Mouse (Mus musculus) liver, embryonic 14.5 days (tissue): ENCODE results near the gene Tbc1d22a. TPM values are rescaled to one million over a fixed set of nuclear protein-coding genes. Genes with fewer than 3 reads are reported as not detected.

Source experiments
- ATAC-seq: fragments of 200-750 bp; cut with Nextera tagmentation; 2 replicates; pipeline ENCODE4 v1.8.0; 2017; ENCODE audit warnings: moderate number of reproducible peaks, mild to moderate bottlenecking, moderate library complexity; ENCODE audit not compliant: insufficient read depth
- DNase-seq, 3 experiments: peaks; one replicate each; pipeline ENCODE4 v3.0.0-alpha.2; 2012 to 2013; ENCODE audit warnings: low read depth in 3 of 3, low spot score in 3 of 3
- H3K27ac ChIP-seq: fragments of 300-500 bp; sonication (generic); 2 replicates; pipeline ENCODE4 v1.5.1; 2014; ENCODE audit warnings: moderate library complexity, mild to moderate bottlenecking, control low read depth, inconsistent platforms
- H3K27me3 ChIP-seq: fragments of 300-500 bp; sonication (generic); 2 replicates; pipeline ENCODE4 v1.6.1; 2014; ENCODE audit warnings: mild to moderate bottlenecking, low read length, moderate library complexity; ENCODE audit not compliant: control insufficient read depth, insufficient read depth
- H3K36me3 ChIP-seq: fragments of 300-500 bp; sonication (generic); replicated peaks from 2 replicates; pipeline ENCODE4 v1.6.1; 2014; ENCODE audit warnings: low read depth; ENCODE audit not compliant: control insufficient read depth, insufficient read depth
- H3K4me1 ChIP-seq, 2 experiments: fragments of 200-500 bp in 1 of 2; fragments of 300-500 bp in 1 of 2; sonication (generic) in 1 of 2; replicated peaks; 2 replicates each; pipeline ENCODE4 v1.6.1; 2012 to 2014; ENCODE audit warnings: antibody characterized with exemption in 1 of 2, inconsistent platforms in 1 of 2, low read length in 1 of 2; ENCODE audit not compliant: control insufficient read depth in 2 of 2, insufficient read depth in 2 of 2
- H3K4me2 ChIP-seq: fragments of 300-500 bp; sonication (generic); 2 replicates; pipeline ENCODE4 v1.6.1; 2014; ENCODE audit warnings: low read depth, mild to moderate bottlenecking, control low read depth, moderate library complexity
- H3K4me3 ChIP-seq, 2 experiments: fragments of 200-500 bp in 1 of 2; fragments of 300-500 bp in 1 of 2; sonication (generic) in 1 of 2; 2 replicates each; pipeline ENCODE4 v1.5.1; 2012 to 2014; ENCODE audit warnings: low read depth in 2 of 2, low read length in 2 of 2, mild to moderate bottlenecking in 2 of 2, control low read depth in 1 of 2, inconsistent platforms in 1 of 2, moderate library complexity in 1 of 2; ENCODE audit not compliant: insufficient read depth in 1 of 2
- H3K9ac ChIP-seq: fragments of 300-500 bp; sonication (generic); replicated peaks from 2 replicates; pipeline ENCODE4 v1.6.1; 2014; ENCODE audit warnings: mild to moderate bottlenecking, control low read depth, moderate library complexity
- H3K9me3 ChIP-seq: fragments of 300-500 bp; sonication (generic); 2 replicates; pipeline ENCODE4 v1.6.1; 2016; ENCODE audit warnings: low read length, mixed read lengths; ENCODE audit not compliant: control insufficient read depth
- CTCF ChIP-seq: IDR thresholded peaks from 2 replicates; pipeline ENCODE4 v1.5.1; 2016; ENCODE audit warnings: antibody characterized with exemption, low read depth, control low read depth
- EP300 ChIP-seq: IDR thresholded peaks from 2 replicates; pipeline ENCODE4 v1.6.1; 2016; ENCODE audit warnings: antibody characterized with exemption, low read depth
- WGBS: fragments of 180-500 bp; shearing (Covaris S2); extraction: QIAGEN DNeasy Blood & Tissue Kit; methylation state at CpG from one replicate; pipeline ENCODE4 v1.1.7; 2014; ENCODE audit not compliant: insufficient replicate concordance; 5-methylcytosine and 5-hydroxymethylcytosine counted together
- polyA plus RNA-seq, 2 experiments: library from polyadenylated mRNA; depleted of rRNA in 1 of 2; stranded (reverse) in 1 of 2; unstranded in 1 of 2; fragments of >200 nt; fragmentation: Nextera tagmentation in 1 of 2; extraction: Ambion mirVana in 1 of 2; gene quantifications; 2 replicates each; pipeline versions ENCODE4 v1.2.1 to v1.2.3; 2012 to 2014

Gene Tbc1d22a
- polyA plus RNA-seq, 2 experiments, result 4.1 to 6.4 TPM

DNA sequence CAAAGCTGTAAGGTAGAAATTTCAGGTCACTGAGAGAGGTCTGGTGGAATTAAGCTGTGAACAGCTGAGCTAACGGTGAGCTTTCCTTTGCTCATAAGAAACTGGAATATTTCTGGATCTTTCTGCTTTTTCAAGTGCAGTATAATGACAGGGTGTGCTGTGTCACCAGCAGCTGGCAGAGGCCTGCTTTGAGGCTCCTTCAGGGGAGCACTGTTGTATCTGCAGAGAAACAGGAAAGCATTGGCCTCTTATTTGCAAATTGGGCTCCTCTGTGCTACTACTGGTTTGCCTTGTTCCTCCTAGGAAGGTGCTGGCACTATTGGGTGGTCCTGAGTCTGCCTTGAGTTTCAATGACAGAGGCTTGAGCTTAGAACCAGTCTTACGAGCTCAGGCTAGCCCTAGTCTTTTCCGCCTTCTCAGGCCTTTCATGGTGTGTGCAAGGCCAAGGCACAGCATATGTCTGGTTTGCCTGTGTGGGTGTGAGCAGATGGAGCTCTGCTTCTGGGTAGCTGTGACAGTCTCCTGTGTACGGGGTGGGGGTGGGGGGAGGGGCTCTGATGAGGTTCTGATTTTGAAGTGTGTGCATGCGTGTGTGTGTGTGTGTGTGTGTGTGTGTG is 95.1 kb downstream of the Tbc1d22a start:
- Histone ChIP-seq H3K9me3 (no peaks in the 10 kb centered on the region), H3K27me3 (no peaks in the 10 kb centered on the region), H3K4me3 (no peak overlapping the region), H3K4me2 (no peak overlapping the region), H3K27ac (no peak overlapping the region), H3K4me1 (no peaks in the 10 kb centered on the region), H3K36me3 (no peaks in the 10 kb centered on the region), H3K9ac (no peak overlapping the region)
- ATAC-seq (no peak), DNase-seq (no peak)
- TF ChIP-seq CTCF (no peak), EP300 (no peak)
- WGBS, result 71% methylated on average over 5 of the region's 5 CpGs

- TF ChIP-seq EP300 (no peak), CTCF (no peak)
- no peak for ATAC-seq
Measured at GRCm38 (mm10) chr15:86320803-86321510, 106.7 kb downstream of the Tbc1d22a start.

GRCm38 (mm10) chr15:86326341-86326740 is 112.1 kb downstream of the Tbc1d22a start:
- ATAC-seq (no peak), DNase-seq (no peak)
- Histone ChIP-seq H3K4me1 (no peaks in the 10 kb centered on the region), H3K27ac (no peak overlapping the region), H3K9me3 (no peaks in the 10 kb centered on the region), H3K27me3 (no peaks in the 10 kb centered on the region), H3K4me3 (no peak overlapping the region), H3K4me2 (no peak overlapping the region), H3K9ac (no peak overlapping the region), H3K36me3 (no peaks in the 10 kb centered on the region)
- 80% methylated on average over 4 of the region's 4 CpGs for WGBS
- TF ChIP-seq EP300, result no peak
- TF ChIP-seq CTCF, result no peak

More at GRCm38 (mm10) chr15:86320803-86321510, 106.7 kb downstream of the Tbc1d22a start:
- Histone ChIP-seq H3K9ac (no peak overlapping the region), H3K4me1 (no peaks in the 10 kb centered on the region), H3K4me3 (no peak overlapping the region), H3K36me3 (no peaks in the 10 kb centered on the region), H3K27ac (no peak overlapping the region), H3K9me3 (no peaks in the 10 kb centered on the region), H3K4me2 (no peak overlapping the region), H3K27me3 (no peaks in the 10 kb centered on the region)
- no peak for DNase-seq
- WGBS, result 84% methylated on average over 19 of the region's 19 CpGs

DNA sequence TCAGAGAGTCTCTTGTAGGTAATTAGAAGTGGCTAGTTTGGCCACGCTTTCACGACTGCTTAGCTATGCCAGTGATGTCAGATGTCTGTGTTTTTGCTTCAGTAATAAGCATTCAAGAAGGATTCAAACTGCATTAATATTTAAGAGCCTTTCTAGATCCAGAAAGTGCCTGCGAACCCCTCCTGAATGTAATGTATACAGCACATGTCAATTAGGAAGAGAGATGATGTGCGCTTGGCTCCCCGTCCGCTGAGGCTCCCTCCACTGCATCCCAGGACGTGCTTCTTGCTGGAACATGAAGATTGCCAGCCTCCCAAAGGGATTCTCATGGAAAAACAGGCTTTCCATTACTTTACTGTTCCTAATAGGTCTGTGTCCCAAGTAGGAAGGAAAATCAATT is 115.7 kb downstream of the Tbc1d22a start:
- H3K9ac ChIP-seq, result no peak overlapping the region
- WGBS, result 76% methylated on average over 7 of the region's 7 CpGs
- no peak overlapping the region for H3K4me2 ChIP-seq
- no peak for DNase-seq
- no peak for ATAC-seq
- H3K4me3 ChIP-seq, result no peak overlapping the region
- no peaks in the 10 kb centered on the region for H3K36me3 ChIP-seq
- H3K27ac ChIP-seq, result no peak overlapping the region
- H3K4me1 ChIP-seq, result no peaks in the 10 kb centered on the region
- no peaks in the 10 kb centered on the region for H3K27me3 ChIP-seq
- H3K9me3 ChIP-seq, result no peaks in the 10 kb centered on the region
- no peak for TF ChIP-seq CTCF
- TF ChIP-seq EP300, result no peak

- no peak for TF ChIP-seq EP300
- no peak for TF ChIP-seq CTCF
- ATAC-seq, result no peak
- H3K4me2 ChIP-seq, result no peak overlapping the region
- no peak overlapping the region for H3K9ac ChIP-seq
- WGBS, result 62% methylated on average over 7 of the region's 7 CpGs
- H3K9me3 ChIP-seq, result no peaks in the 10 kb centered on the region
- no peak overlapping the region for H3K27ac ChIP-seq
- H3K4me1 ChIP-seq, result no peaks in the 10 kb centered on the region
- no peak for DNase-seq
- no peaks in the 10 kb centered on the region for H3K27me3 ChIP-seq
- no peak overlapping the region for H3K4me3 ChIP-seq
- H3K36me3 ChIP-seq, result no peaks in the 10 kb centered on the region
Measured at GRCm38 (mm10) chr15:86330454-86330853, 116.2 kb downstream of the Tbc1d22a start.
